Mouse (Mus musculus) intestine, postnatal 0 days (tissue): ENCODE results near the gene Sdhaf1. TPM values are rescaled to one million over a fixed set of nuclear protein-coding genes. Genes with fewer than 3 reads are reported as not detected.

Experiments
- ATAC-seq: fragments of 200-750 bp; cut with Nextera tagmentation; 2 replicates; pipeline ENCODE4 v1.8.0; 2017; ENCODE audit warnings: mild to moderate bottlenecking, moderate TSS enrichment, moderate library complexity
- H3K27ac ChIP-seq: fragments of 300-500 bp; sonication (generic); 2 replicates; pipeline ENCODE4 v1.5.1; 2014; ENCODE audit warnings: mild to moderate bottlenecking, low read depth, low read length, moderate library complexity
- H3K27me3 ChIP-seq: fragments of 300-500 bp; sonication (generic); replicated peaks from 2 replicates; pipeline ENCODE4 v1.6.1; 2014; ENCODE audit warnings: low read length, mixed read lengths; ENCODE audit not compliant: control insufficient read depth, insufficient read depth
- H3K36me3 ChIP-seq: fragments of 300-500 bp; sonication (generic); 2 replicates; pipeline ENCODE4 v1.6.1; 2014; ENCODE audit warnings: mild to moderate bottlenecking, moderate library complexity; ENCODE audit not compliant: control insufficient read depth, insufficient read depth
- H3K4me1 ChIP-seq: fragments of 300-500 bp; sonication (generic); replicated peaks from 2 replicates; pipeline ENCODE4 v1.6.1; 2014; ENCODE audit warnings: antibody characterized with exemption, low read length, mixed read lengths; ENCODE audit not compliant: control insufficient read depth, insufficient read depth
- H3K4me2 ChIP-seq: fragments of 300-500 bp; sonication (generic); replicated peaks from 2 replicates; pipeline ENCODE4 v1.6.1; 2014; ENCODE audit warnings: low read depth, mild to moderate bottlenecking, moderate library complexity
- H3K4me3 ChIP-seq: fragments of 300-500 bp; sonication (generic); 2 replicates; pipeline ENCODE4 v1.5.1; 2014; ENCODE audit warnings: low read depth, low read length
- H3K9ac ChIP-seq: fragments of 300-500 bp; sonication (generic); 2 replicates; pipeline ENCODE4 v1.6.1; 2014; ENCODE audit warnings: mild to moderate bottlenecking, low read depth, low read length
- H3K9me3 ChIP-seq: fragments of 300-500 bp; sonication (generic); 2 replicates; pipeline ENCODE4 v1.6.1; 2016; ENCODE audit warnings: mixed run types; ENCODE audit not compliant: control insufficient read depth
- CTCF ChIP-seq: sonication (generic); IDR thresholded peaks from 2 replicates; pipeline ENCODE4 v1.5.1; 2016; ENCODE audit warnings: low read depth, mild to moderate bottlenecking, control low read depth, antibody characterized with exemption, moderate library complexity
- WGBS: fragments of 180-500 bp; shearing (Covaris S2); extraction: QIAGEN DNeasy Blood & Tissue Kit; methylation state at CpG from one replicate; pipeline ENCODE4 v1.1.7; 2014; 5-methylcytosine and 5-hydroxymethylcytosine counted together
- polyA plus RNA-seq: library from polyadenylated mRNA; unstranded; fragments of >200 nt; fragmentation: Nextera tagmentation; extraction: Ambion mirVana; gene quantifications from 2 replicates; pipeline ENCODE4 v1.2.1, GENCODE M21; 2015

Sdhaf1 gene
- polyA plus RNA-seq: 18.3 and 18.8 TPM in 2 replicates

DNA sequence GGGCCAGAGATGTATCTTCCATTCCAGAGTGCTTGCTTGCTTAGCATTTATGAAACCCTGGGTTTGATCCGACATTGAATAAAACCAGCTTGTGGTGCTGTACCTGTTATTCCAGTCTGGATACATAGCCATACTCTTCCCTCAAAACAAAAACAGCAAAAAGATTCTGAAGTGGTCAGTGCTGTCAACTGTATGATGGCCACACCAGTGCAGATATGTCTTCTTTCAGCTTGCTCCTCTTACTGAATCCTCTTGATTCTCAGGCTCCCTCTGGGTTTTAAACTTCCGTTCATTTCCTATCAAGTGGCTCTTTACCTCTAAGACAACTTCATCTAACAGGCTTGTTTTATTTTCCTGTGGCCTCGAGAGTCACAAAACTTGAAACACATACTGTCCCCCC, at the start of gene Sdhaf1:
TSS of gene Sdhaf1 (minus strand) at position 101 of the 400 bp plus-strand sequence.
- Histone ChIP-seq H3K27me3 (no peaks in the 10 kb centered on the region), H3K9me3 (no peaks in the 10 kb centered on the region), H3K36me3 (no peaks in the 10 kb centered on the region), H3K4me1 (no peaks in the 10 kb centered on the region; the same call in 1 of the 2 replicates), H3K4me3 (peak within 1 kb of the TSS; percentile 76), H3K27ac (peak within 1 kb of the TSS; percentile 90), H3K4me2 (peak within 1 kb of the TSS; percentile 96), H3K9ac (peak within 1 kb of the TSS; percentile 46; the same call in 1 of the 2 replicates)
- no peak for TF ChIP-seq CTCF
- no peak for ATAC-seq
- WGBS: 83% methylated on average over 3 of the region's 3 CpGs

DNA sequence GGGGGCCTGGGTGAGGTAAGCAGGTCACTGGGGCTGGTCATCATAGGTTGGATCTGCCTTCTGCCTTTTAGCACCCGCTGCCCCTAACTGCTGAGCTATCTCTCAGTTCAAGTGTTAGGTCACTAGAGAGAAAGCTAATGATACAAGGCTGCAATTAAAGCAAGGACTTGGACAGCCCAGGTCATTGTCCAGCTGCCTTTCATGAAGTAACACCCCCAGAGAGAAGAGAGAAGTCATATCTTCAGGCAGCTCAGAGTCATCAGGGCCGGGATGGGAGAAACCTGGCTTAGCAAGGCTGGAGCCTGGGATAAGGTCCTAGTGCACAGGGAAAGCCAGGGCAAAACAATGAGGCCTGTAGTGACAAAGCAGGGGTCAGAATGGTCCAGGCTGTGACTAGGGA, 43.8 kb upstream of the Sdhaf1 start:
- Histone ChIP-seq H3K9me3 (no peaks in the 10 kb centered on the region), H3K4me2 (no peak overlapping the region), H3K4me3 (no peak overlapping the region), H3K27me3 (0 out of 2 replicates have a peak, but pooled peaks cover 5% of the 10 kb centered on the region), H3K4me1 (no peaks in the 10 kb centered on the region), H3K27ac (no peak overlapping the region), H3K36me3 (no peaks in the 10 kb centered on the region), H3K9ac (no peak overlapping the region)
- TF ChIP-seq CTCF: no peak
- 86% methylated on average over 2 of the region's 2 CpGs for WGBS
- ATAC-seq: no peak

DNA sequence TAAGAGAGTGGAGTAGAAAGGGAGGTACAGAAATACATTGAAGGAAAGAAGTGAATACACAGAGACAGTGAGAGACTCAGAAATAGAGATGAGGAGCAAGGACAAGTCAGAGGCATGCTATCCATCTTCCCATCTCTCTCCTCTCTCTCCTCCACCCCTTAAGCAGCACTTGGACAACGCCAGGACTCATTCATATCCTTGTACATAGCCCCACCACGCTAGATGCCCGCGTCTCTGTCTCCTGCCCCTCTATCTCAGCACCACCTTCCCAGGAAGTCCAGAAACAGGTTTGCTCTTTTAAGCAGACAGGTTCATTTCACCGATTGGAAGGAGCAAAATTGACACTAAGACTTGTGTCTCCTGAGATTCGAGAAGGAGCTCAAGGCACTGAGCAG, 39.6 kb upstream of the Sdhaf1 start:
- TF ChIP-seq CTCF: no peak
- Histone ChIP-seq H3K4me2 (peak overlapping the region; percentile 88), H3K27ac (no peak overlapping the region), H3K27me3 (0 out of 2 replicates have a peak, but pooled peaks cover 5% of the 10 kb centered on the region), H3K4me3 (peak overlapping the region; percentile 67), H3K9me3 (no peaks in the 10 kb centered on the region), H3K4me1 (0 out of 2 replicates have a peak, but pooled peaks cover 8% of the 10 kb centered on the region), H3K9ac (peak overlapping the region; percentile 67; the same call in 1 of the 2 replicates), H3K36me3 (no peaks in the 10 kb centered on the region; the same call in 1 of the 2 replicates)
- WGBS: 62% methylated on average over 6 of the region's 6 CpGs
- ATAC-seq: no peak

DNA sequence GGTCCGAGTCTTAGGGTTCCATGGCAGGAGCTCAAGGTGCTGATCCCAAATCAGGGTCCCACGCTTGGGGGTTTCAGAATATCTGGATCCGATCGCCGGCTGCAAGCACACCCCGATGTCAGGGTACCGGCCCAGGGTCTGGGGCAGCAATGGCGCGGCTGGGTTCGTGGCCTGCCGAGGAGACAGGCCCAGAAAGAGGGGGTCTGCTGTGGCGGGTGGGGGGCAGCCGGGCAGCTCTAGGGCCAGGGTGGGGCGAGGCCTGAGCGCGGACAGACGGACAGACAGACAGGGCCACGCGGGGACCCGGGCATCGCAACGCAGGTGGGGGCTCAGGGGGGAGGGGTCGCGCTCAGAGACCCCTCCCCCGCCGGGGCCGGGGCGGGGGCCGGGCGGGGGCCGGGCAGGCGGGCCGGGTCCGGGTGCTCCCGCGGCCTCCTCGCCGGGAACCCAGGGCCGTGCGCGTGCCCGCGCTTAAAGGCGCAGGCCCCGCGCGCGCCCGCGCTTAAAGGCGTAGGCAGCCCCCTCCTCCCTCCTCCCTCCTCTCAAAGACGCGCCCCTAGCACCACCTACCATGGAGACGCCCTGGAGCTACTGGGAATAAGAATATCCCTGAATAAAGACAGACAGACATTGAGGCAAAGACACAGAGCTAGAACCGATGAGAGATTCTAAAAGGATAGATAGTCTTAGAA, 39.1 kb upstream of the Sdhaf1 start, which contains the start of gene Lrfn3:
TSS of gene Lrfn3 (minus strand) at position 121 of the 692 bp plus-strand sequence.
- Histone ChIP-seq H3K27ac (no peak within 1 kb of the TSS), H3K4me2 (peak within 1 kb of the TSS; percentile 88), H3K36me3 (no peaks in the 10 kb centered on the region; the same call in 1 of the 2 replicates), H3K9ac (peak within 1 kb of the TSS; percentile 67), H3K4me1 (0 out of 2 replicates have a peak, but pooled peaks cover 9% of the 10 kb centered on the region), H3K27me3 (0 out of 2 replicates have a peak, but pooled peaks cover 5% of the 10 kb centered on the region), H3K9me3 (no peaks in the 10 kb centered on the region), H3K4me3 (peak within 1 kb of the TSS; percentile 67)
- no peak for ATAC-seq
- 3% methylated on average over 46 of the region's 55 CpGs for whole genome bisulfite sequencing
- no peak for TF ChIP-seq CTCF

DNA sequence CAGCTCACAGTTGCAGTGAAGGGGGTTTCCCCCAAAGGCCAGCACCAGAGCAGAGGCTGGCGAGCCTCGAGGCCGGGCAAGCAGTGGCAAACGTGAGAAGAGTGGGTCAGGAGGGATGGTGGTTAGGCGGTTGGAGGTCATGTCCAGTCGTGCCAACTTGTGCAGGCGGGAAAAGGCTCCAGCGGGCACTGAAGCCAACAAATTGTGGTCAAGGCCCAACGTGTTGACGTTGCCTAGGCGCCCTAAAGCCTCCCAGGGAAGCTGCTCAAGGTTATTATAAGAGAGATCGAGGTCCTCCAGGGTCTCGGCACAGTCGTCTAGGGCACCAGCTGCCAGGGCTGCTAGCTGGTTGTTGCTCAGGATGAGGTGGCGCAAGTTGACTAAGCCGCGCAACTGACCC, 36.3 kb upstream of the Sdhaf1 start:
- H3K4me2 ChIP-seq: peak overlapping the region; percentile 62; the same call in 1 of the 2 replicates
- H3K27ac ChIP-seq: no peak overlapping the region
- no peak for TF ChIP-seq CTCF
- no peaks in the 10 kb centered on the region; the same call in 1 of the 2 replicates for H3K36me3 ChIP-seq
- ATAC-seq: no peak
- no peaks in the 10 kb centered on the region for H3K9me3 ChIP-seq
- H3K4me3 ChIP-seq: no peak overlapping the region
- H3K9ac ChIP-seq: no peak overlapping the region
- WGBS: 91% methylated on average over 17 of the region's 17 CpGs
- 0 out of 2 replicates have a peak, but pooled peaks cover 9% of the 10 kb centered on the region for H3K4me1 ChIP-seq
- 0 out of 2 replicates have a peak, but pooled peaks cover 5% of the 10 kb centered on the region for H3K27me3 ChIP-seq

DNA sequence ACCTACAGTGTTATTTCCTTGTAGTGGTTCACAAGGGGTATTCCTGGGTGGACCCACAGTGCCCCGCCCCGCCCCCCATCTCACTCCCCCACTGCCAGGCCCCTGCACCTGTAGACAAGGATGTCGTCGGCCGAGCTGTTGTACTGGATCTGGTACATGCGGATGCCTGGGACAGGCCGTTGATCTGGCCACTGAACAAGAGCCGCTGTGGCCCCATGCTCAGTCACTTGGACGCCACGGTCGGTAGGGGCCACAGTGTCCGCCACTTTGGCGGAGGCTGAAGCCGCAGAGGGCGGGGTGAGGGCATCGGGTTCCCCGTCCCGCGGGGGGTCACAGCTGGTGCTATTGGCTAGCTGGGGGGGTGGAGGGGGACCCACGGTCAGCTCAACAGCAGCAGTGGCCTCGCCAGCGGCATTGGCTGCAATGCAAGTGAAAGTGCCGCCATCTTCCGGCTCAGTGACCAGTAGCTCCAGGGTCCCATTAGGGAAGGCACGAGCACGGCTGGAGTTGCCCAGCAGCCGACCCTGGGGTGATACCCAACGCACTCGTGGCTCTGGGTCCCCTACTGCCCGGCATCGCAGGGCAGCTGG, 35.7 kb upstream of the Sdhaf1 start:
- ATAC-seq: peak; percentile 28; the same call in 1 of the 2 replicates
- 0 out of 2 replicates have a peak, but pooled peaks cover 5% of the 10 kb centered on the region for H3K27me3 ChIP-seq
- no peaks in the 10 kb centered on the region for H3K9me3 ChIP-seq
- H3K36me3 ChIP-seq: no peaks in the 10 kb centered on the region; the same call in 1 of the 2 replicates
- peak overlapping the region; percentile 62 for H3K4me2 ChIP-seq
- 0 out of 2 replicates have a peak, but pooled peaks cover 9% of the 10 kb centered on the region for H3K4me1 ChIP-seq
- no peak overlapping the region for H3K9ac ChIP-seq
- peak overlapping the region; percentile 62; the same call in 1 of the 2 replicates for H3K27ac ChIP-seq
- 52% methylated on average over 31 of the region's 31 CpGs for WGBS
- no peak for TF ChIP-seq CTCF
- H3K4me3 ChIP-seq: peak overlapping the region; percentile 23
